Mouse (Mus musculus): ENCODE results near the gene Sdhaf1. TPM values are rescaled to one million over a fixed set of nuclear protein-coding genes. Genes with fewer than 3 reads are reported as not detected.

The Sdhaf1 gene
- 1 to 10 TPM; 3.2 to 3.4 TPM for total RNA-seq (2023)

GRCm38 (mm10) chr7:30323795-30324194, at the start of gene Sdhaf1:
Gene Sdhaf1, minus strand, starts transcription at chr7:30323895.

GRCm38 (mm10) chr7:30362652-30363343, 39.1 kb upstream of the Sdhaf1 start, which contains the start of gene Lrfn3:
Gene Lrfn3, minus strand, starts transcription at chr7:30362772.

GRCm38 (mm10) chr7:30321539-30322284, 2.0 kb downstream of the Sdhaf1 start, which contains the start of gene E130208F15Rik:
Gene E130208F15Rik, plus strand, starts transcription at chr7:30321740.

GRCm38 (mm10) chr7:30314721-30315155, 9.0 kb downstream of the Sdhaf1 start, which contains the start of gene Syne4:
Gene Syne4, plus strand, starts transcription at chr7:30314807.

GRCm38 (mm10) chr7:30308076-30309005, 15.4 kb downstream of the Sdhaf1 start, which contains the start of gene Alkbh6:
Gene Alkbh6, plus strand, starts transcription at chr7:30308717.

GRCm38 (mm10) chr7:30291215-30292131, 32.2 kb downstream of the Sdhaf1 start, which contains the start of gene Clip3:
Gene Clip3, plus strand, starts transcription at chr7:30291728.

GRCm38 (mm10) chr7:30279951-30280669, 43.6 kb downstream of the Sdhaf1 start, which contains the start of the genes Thap8 and Wdr62:
Gene Thap8, plus strand, starts transcription at chr7:30280094.
Gene Wdr62, minus strand, starts transcription at chr7:30280419.

Other genes starting within 250 kb of the Sdhaf1 start
- not detected for gene Gm26920, start 233.5 kb downstream of the Sdhaf1 start, total RNA-seq (2023)
- 1 to 10 TPM in 1 of 2 experiments, under 1 TPM in 1; 0.57 to 2.0 TPM for gene Zfp566, start 233.4 kb downstream of the Sdhaf1 start, total RNA-seq (2023)
- gene Zfp260, start 229.1 kb downstream of the Sdhaf1 start, total RNA-seq (2023), result 1 to 10 TPM; 5.9 to 6.9 TPM
- 10 to 100 TPM; 10.5 to 11.6 TPM for gene Zfp382, start 202.0 kb downstream of the Sdhaf1 start, total RNA-seq (2023)
- 10 to 100 TPM; 13.5 to 18.0 TPM for gene Zfp146, start 154.1 kb downstream of the Sdhaf1 start, total RNA-seq (2023)
- 1 to 10 TPM; 1.5 to 1.6 TPM for gene Cox7a1, start 139.8 kb downstream of the Sdhaf1 start, total RNA-seq (2023)
- gene Capns1, start 125.1 kb downstream of the Sdhaf1 start, total RNA-seq (2023), result 100 to 1,000 TPM; 225 to 239 TPM
- 10 to 100 TPM; 30.4 to 34.5 TPM for gene Polr2i, start 91.9 kb downstream of the Sdhaf1 start, total RNA-seq (2023)
- gene Tbcb, start 91.6 kb downstream of the Sdhaf1 start, total RNA-seq (2023), result 10 to 100 TPM; 38.7 to 46.2 TPM
- gene Ovol3, start 88.2 kb downstream of the Sdhaf1 start, total RNA-seq (2023), result not detected
- gene Thap8, start 43.8 kb downstream of the Sdhaf1 start, total RNA-seq (2023), result under 1 TPM; 0.27 to 0.37 TPM
- 10 to 100 TPM; 16.6 to 21.5 TPM for gene Wdr62, start 43.5 kb downstream of the Sdhaf1 start, total RNA-seq (2023)
- gene Clip3, start 32.2 kb downstream of the Sdhaf1 start, total RNA-seq (2023), result not detected
- gene Alkbh6, start 15.2 kb downstream of the Sdhaf1 start, total RNA-seq (2023), result 10 to 100 TPM; 14.6 to 14.7 TPM
- gene Syne4, start 9.1 kb downstream of the Sdhaf1 start, total RNA-seq (2023), result under 1 TPM in 1 of 2 experiments, not detected in 1; 0.76 TPM
- not detected for gene E130208F15Rik, start 2.2 kb downstream of the Sdhaf1 start, total RNA-seq (2023)
- not detected for gene Lrfn3, start 38.9 kb upstream of the Sdhaf1 start, total RNA-seq (2023)
- 1,000 to 10,000 TPM; 2,122 to 2,210 TPM for gene Tyrobp, start 89.9 kb upstream of the Sdhaf1 start, total RNA-seq (2023)
- gene Hcst, start 96.0 kb upstream of the Sdhaf1 start, total RNA-seq (2023), result 100 to 1,000 TPM; 116 to 123 TPM
- 10 to 100 TPM; 65.6 to 78.9 TPM for gene Nfkbid, start 97.8 kb upstream of the Sdhaf1 start, total RNA-seq (2023)
- gene Aplp1, start 121.6 kb upstream of the Sdhaf1 start, total RNA-seq (2023), result under 1 TPM in 1 of 2 experiments, not detected in 1; 0.27 TPM
- gene Kirrel2, start 133.8 kb upstream of the Sdhaf1 start, total RNA-seq (2023), result not detected
- not detected for gene Nphs1, start 134.4 kb upstream of the Sdhaf1 start, total RNA-seq (2023)
- gene Prodh2, start 169.7 kb upstream of the Sdhaf1 start, total RNA-seq (2023), result not detected
- 10 to 100 TPM; 14.2 to 14.6 TPM for gene Arhgap33, start 211.2 kb upstream of the Sdhaf1 start, total RNA-seq (2023)
- 1 to 10 TPM; 5.1 to 7.4 TPM for gene Hspb6, start 228.3 kb upstream of the Sdhaf1 start, total RNA-seq (2023)
- gene Proser3, start 228.4 kb upstream of the Sdhaf1 start, total RNA-seq (2023), result 1 to 10 TPM; 6.0 to 6.3 TPM
- 10 to 100 TPM; 30.4 to 32.0 TPM for gene Lin37, start 235.9 kb upstream of the Sdhaf1 start, total RNA-seq (2023)
- 10 to 100 TPM; 40.8 to 45.4 TPM for gene U2af1l4, start 239.4 kb upstream of the Sdhaf1 start, total RNA-seq (2023)
- gene Gm49396, start 239.4 kb upstream of the Sdhaf1 start, total RNA-seq (2023), result 1 to 10 TPM; 3.2 to 6.2 TPM
- gene Psenen, start 239.7 kb upstream of the Sdhaf1 start, total RNA-seq (2023), result 100 to 1,000 TPM; 120 to 121 TPM
- gene Igflr1, start 241.5 kb upstream of the Sdhaf1 start, total RNA-seq (2023), result 1 to 10 TPM; 3.7 to 5.5 TPM